Mouse (Mus musculus) stomach, postnatal 0 days (tissue): Measurements from ENCODE around the gene Fbxo28. TPM values are rescaled to one million over a fixed set of nuclear protein-coding genes. Genes with fewer than 3 reads are reported as not detected.

Source experiments
- ATAC-seq: fragments of 200-750 bp; cut with Nextera tagmentation; 2 replicates; pipeline ENCODE4 v1.8.0; 2017; ENCODE audit not compliant: low FRiP score, low TSS enrichment
- DNase-seq: peaks from one replicate; pipeline ENCODE4 v3.0.0-alpha.2; 2016; ENCODE audit warnings: low spot score
- H3K27ac ChIP-seq: fragments of 300-500 bp; sonication (generic); replicated peaks from 2 replicates; pipeline ENCODE4 v1.5.1; 2014; ENCODE audit warnings: mild to moderate bottlenecking, control low read depth
- H3K27me3 ChIP-seq: fragments of 300-500 bp; sonication (generic); 2 replicates; pipeline ENCODE4 v1.6.1; 2014; ENCODE audit warnings: low read length; ENCODE audit not compliant: control insufficient read depth, insufficient read depth
- H3K36me3 ChIP-seq: fragments of 300-500 bp; sonication (generic); 2 replicates; pipeline ENCODE4 v1.6.1; 2014; ENCODE audit warnings: low read length, mixed read lengths; ENCODE audit not compliant: control insufficient read depth, insufficient read depth
- H3K4me1 ChIP-seq: fragments of 300-500 bp; sonication (generic); replicated peaks from 2 replicates; pipeline ENCODE4 v1.6.1; 2014; ENCODE audit warnings: antibody characterized with exemption; ENCODE audit not compliant: control insufficient read depth, insufficient read depth
- H3K4me2 ChIP-seq: fragments of 300-500 bp; sonication (generic); replicated peaks from 2 replicates; pipeline ENCODE4 v1.6.1; 2014; ENCODE audit warnings: low read depth, mild to moderate bottlenecking, control low read depth, moderate library complexity
- H3K4me3 ChIP-seq: fragments of 300-500 bp; sonication (generic); 2 replicates; pipeline ENCODE4 v1.5.1; 2014; ENCODE audit warnings: low read depth, low read length, control low read depth
- H3K9ac ChIP-seq: fragments of 300-500 bp; sonication (generic); 2 replicates; pipeline ENCODE4 v1.6.1; 2014; ENCODE audit warnings: mild to moderate bottlenecking, low read length, control low read depth, mixed read lengths
- H3K9me3 ChIP-seq: fragments of 300-500 bp; sonication (generic); 2 replicates; pipeline ENCODE4 v1.6.1; 2016; ENCODE audit warnings: low read length; ENCODE audit not compliant: control insufficient read depth
- CTCF ChIP-seq: IDR thresholded peaks from 2 replicates; pipeline ENCODE4 v1.5.1; 2016; ENCODE audit warnings: antibody characterized with exemption, low read depth, mild to moderate bottlenecking, moderate library complexity
- EP300 ChIP-seq: optimal IDR thresholded peaks from 2 replicates; pipeline ENCODE3; 2016; ENCODE audit warnings: antibody characterized with exemption
- WGBS: fragments of 180-500 bp; shearing (Covaris S2); extraction: QIAGEN DNeasy Blood & Tissue Kit; methylation state at CpG from one replicate; pipeline ENCODE4 v1.1.7; 2014; 5-methylcytosine and 5-hydroxymethylcytosine counted together
- polyA plus RNA-seq: library from polyadenylated mRNA; unstranded; fragments of >200 nt; fragmentation: Nextera tagmentation; extraction: Ambion mirVana; gene quantifications from 2 replicates; pipeline ENCODE4 v1.2.1, GENCODE M21; 2015

The Fbxo28 gene
- polyA plus RNA-seq, 1 experiment from 2014 or later: 12.6 TPM

DNA sequence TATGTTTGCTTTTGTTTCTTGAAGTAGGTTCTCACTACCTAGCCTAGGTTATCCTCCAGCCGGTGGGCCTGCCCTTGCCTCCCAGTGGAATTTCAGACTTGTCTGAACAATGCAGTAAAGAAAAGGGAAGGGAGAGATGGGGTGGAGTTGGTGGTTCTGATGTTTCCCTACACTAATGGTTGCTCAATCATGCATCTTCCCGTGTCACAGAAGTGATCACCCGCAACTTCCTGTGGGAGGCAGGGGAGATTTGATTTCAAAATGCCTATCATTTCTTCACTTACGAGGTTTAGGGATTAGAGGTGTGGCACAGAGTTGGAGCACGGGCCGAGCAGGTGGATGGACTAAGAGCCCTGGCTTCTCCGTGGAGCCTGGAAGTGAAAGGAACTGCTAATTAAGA is 58.2 kb downstream of the Fbxo28 start:
- H3K9ac ChIP-seq: peak overlapping the region; percentile 93; the same call in 1 of the 2 replicates
- peaks cover 5% of the 10 kb centered on the region for H3K36me3 ChIP-seq
- peaks cover 11% of the 10 kb centered on the region; the same call in 1 of the 2 replicates for H3K4me1 ChIP-seq
- no peaks in the 10 kb centered on the region for H3K27me3 ChIP-seq
- TF ChIP-seq EP300: peak; percentile 47
- TF ChIP-seq CTCF: no peak
- no peak for ATAC-seq
- H3K4me3 ChIP-seq: peak overlapping the region; percentile 85
- H3K4me2 ChIP-seq: peak overlapping the region; percentile 82
- no peak for DNase-seq
- no peaks in the 10 kb centered on the region for H3K9me3 ChIP-seq
- 36% methylated on average over 7 of the region's 7 CpGs for WGBS
- H3K27ac ChIP-seq: peak overlapping the region; percentile 95

DNA sequence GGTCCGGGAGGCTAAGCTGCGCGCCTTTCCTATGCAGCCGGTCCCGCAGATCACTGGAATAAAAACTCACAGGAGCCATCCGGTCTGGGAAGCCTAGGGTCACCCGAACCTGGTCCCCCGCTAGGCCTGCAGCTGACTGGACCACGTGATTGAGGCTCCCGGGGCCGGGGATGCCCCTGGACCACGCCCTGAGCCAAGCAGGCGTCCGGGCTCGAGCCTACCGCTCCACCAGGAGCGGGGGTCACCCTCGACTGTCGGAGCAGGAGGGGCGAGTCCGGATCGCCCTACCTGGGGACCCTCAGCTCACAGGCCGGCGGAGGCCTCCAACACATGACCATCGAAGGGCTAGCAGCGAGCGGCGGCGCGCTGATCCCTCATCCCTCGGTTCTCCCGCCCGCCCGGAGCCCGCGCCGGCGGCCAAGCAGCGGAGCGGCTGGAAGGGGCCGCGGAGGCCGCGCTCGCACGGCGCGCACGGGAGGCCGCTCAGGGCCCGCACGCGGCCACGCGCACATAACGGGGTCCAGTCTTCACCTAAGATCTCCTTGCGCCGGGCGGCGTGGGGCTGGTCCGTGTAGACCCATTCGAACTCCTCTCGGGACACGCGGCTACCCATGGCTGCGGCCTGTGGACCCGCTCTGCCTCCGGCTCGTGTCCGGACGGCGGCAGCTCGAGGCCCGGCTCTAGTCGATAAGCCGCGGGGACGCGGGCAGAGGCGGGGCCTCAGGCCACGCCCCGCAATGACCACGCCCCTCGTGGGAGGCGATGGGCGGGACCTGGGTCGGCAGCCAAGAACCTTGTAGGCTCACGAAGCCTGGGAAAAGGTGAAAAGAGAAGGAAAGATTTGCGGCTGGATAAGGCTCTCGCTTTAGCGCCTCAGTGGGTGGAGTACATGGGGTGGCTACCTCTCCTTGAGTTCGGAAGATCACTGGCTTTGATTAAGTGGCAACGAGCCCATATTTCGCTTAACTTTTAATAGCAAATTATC is 59.0 kb downstream of the Fbxo28 start, which contains the start of gene Degs1:
Gene Degs1 (minus strand): TSS at position 714 of the 985 bp plus-strand sequence.
- Histone ChIP-seq H3K9me3 (no peaks in the 10 kb centered on the region), H3K27me3 (no peaks in the 10 kb centered on the region), H3K4me2 (peak within 1 kb of the TSS; percentile 82), H3K36me3 (peaks cover 5% of the 10 kb centered on the region), H3K4me3 (peak within 1 kb of the TSS; percentile 85), H3K9ac (peak within 1 kb of the TSS; percentile 93), H3K27ac (peak within 1 kb of the TSS; percentile 95), H3K4me1 (peaks cover 11% of the 10 kb centered on the region; the same call in 1 of the 2 replicates)
- under 1% methylated on average over 92 of the region's 94 CpGs for WGBS
- TF ChIP-seq EP300 (no peak), CTCF (no peak)
- DNase-seq (peak; percentile 98), ATAC-seq (peak; percentile 92)

DNA sequence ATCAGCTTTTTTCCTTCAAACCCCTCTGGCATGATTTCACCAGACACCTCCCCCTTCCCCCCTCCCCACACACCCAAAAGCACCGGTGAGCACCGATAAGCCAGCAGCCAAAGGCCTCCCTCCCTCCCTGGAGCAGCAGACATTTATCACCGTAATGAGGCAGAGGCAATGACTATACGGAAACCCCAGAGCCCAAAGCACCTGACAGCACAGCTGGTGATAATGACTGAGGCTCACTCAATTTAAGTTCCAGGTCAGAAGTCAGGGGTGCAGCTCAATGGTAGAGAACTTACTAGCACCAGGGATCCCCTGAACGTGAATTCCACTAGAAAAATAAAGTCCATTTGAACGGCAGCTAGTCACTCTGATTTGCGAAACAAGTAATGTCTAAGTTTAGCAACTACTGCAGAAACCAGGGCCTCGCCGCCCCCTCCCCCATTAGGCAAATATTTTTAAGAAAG is 60.1 kb downstream of the Fbxo28 start:
- ATAC-seq (no peak), DNase-seq (peak; percentile 31)
- Histone ChIP-seq H3K27ac (0 out of 2 replicates have a peak overlapping the region, but pooled peaks have one; percentile 18), H3K4me2 (peak overlapping the region; percentile 82), H3K4me3 (peak overlapping the region; percentile 85), H3K36me3 (peaks cover 7% of the 10 kb centered on the region), H3K4me1 (peaks cover 11% of the 10 kb centered on the region; the same call in 1 of the 2 replicates), H3K27me3 (no peaks in the 10 kb centered on the region), H3K9me3 (no peaks in the 10 kb centered on the region), H3K9ac (peak overlapping the region; percentile 93)
- TF ChIP-seq EP300 (no peak), CTCF (no peak)
- WGBS: 14% methylated on average over 9 of the region's 9 CpGs

GRCm38 (mm10) chr1:182280577-182280976 is 60.9 kb downstream of the Fbxo28 start:
- Histone ChIP-seq H3K4me1 (peaks cover 11% of the 10 kb centered on the region; the same call in 1 of the 2 replicates), H3K27ac (0 out of 2 replicates have a peak overlapping the region, but pooled peaks have one; percentile 4), H3K9me3 (no peaks in the 10 kb centered on the region), H3K36me3 (peaks cover 7% of the 10 kb centered on the region), H3K4me2 (peak overlapping the region; percentile 82), H3K27me3 (no peaks in the 10 kb centered on the region), H3K9ac (peak overlapping the region; percentile 93; the same call in 1 of the 2 replicates), H3K4me3 (peak overlapping the region; percentile 85; the same call in 1 of the 2 replicates)
- 47% methylated on average over 11 of the region's 11 CpGs for WGBS
- DNase-seq (no peak), ATAC-seq (no peak)
- TF ChIP-seq CTCF: no peak

- no peak overlapping the region; the same call in 1 of the 2 replicates for H3K4me3 ChIP-seq
- H3K4me1 ChIP-seq: peaks cover 11% of the 10 kb centered on the region; the same call in 1 of the 2 replicates
- WGBS: 80% methylated on average over 6 of the region's 6 CpGs
- H3K9ac ChIP-seq: no peak overlapping the region
- no peaks in the 10 kb centered on the region for H3K27me3 ChIP-seq
- peaks cover 9% of the 10 kb centered on the region for H3K36me3 ChIP-seq
- no peaks in the 10 kb centered on the region for H3K9me3 ChIP-seq
- H3K27ac ChIP-seq: no peak overlapping the region
- DNase-seq (no peak), ATAC-seq (no peak)
- H3K4me2 ChIP-seq: no peak overlapping the region
- TF ChIP-seq CTCF (no peak), EP300 (no peak)
Observed at GRCm38 (mm10) chr1:182280046-182280445, 61.4 kb downstream of the Fbxo28 start.
